Mouse (Mus musculus): Measurements from ENCODE around the gene Eif2ak4.

- TF ChIP-seq CTCF (IDR thresholded peaks at IDR 0.05; ENCODE audit: low read depth) (no peak), EP300 (IDR thresholded peaks at IDR 0.05; ENCODE audit: low read depth) (no peak)
These were observed 121.4 kb downstream of the Eif2ak4 start for GRCm38 (mm10) chr2:118509688-118510446.

Measured in liver, embryonic 14.5 days (tissue).